Mouse (Mus musculus): ENCODE data around the gene Notch3. TPM values are rescaled to one million over a fixed set of nuclear protein-coding genes. Genes with fewer than 3 reads are reported as not detected.

The Notch3 gene
- total and polyA plus RNA-seq, 3 experiments, result 0.08 to 0.50 TPM; not detected in 1

DNA sequence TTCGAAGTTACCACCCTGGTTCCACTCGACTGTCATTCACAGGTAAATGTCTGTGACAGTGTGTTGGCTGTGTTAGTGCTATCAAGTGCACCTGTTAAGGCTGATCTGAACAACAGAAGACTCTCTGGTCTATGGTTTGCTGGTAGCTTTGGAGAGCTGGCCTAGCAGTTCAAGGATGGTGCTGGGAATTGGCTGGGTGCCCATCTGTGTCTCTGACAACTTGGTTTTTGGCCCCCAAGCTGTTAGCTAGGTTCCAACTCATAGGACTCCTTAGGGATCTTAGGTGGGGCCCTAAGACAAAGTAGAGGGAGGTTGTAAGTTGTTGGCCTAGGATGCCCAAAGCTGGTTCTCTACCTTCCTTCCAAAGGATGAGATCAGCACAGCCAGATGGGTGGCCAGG is 33.1 kb upstream of the Notch3 start:
- TF ChIP-seq NRF1 (IDR thresholded peaks at IDR 0.05; ENCODE audit: insufficient read depth, low read depth, low read length, poor library complexity, severe bottlenecking) (no peak), UBTF (IDR thresholded peaks at IDR 0.05; ENCODE audit: borderline replicate concordance, insufficient read depth, low read depth, low read length) (no peak), KAT2A (conservative IDR thresholded peaks at IDR 0.05; ENCODE audit: low read depth, low read length) (no peak), E2F4 (IDR thresholded peaks at IDR 0.05; ENCODE audit: borderline replicate concordance, low read depth, low read length) (no peak), MAX (IDR thresholded peaks at IDR 0.05; ENCODE audit: low read length) (no peak), ZC3H11A (IDR thresholded peaks at IDR 0.05; ENCODE audit: low read depth, low read length) (no peak), RCOR1 (IDR thresholded peaks at IDR 0.05; ENCODE audit: low read depth, low read length) (no peak), JUND (IDR thresholded peaks at IDR 0.05; ENCODE audit: low read depth, low read length) (no peak), HCFC1 (IDR thresholded peaks at IDR 0.05; ENCODE audit: low read depth, low read length) (no peak), CTCF (IDR thresholded peaks at IDR 0.05 in 2 of 3, conservative IDR thresholded peaks at IDR 0.05 in 1 of 3; ENCODE audit: control insufficient read depth in 1 of 3, insufficient read depth in 1 of 3, low read depth in 2 of 3, low read length in 3 of 3, poor library complexity in 1 of 3, severe bottlenecking in 1 of 3) (no peak), POLR2A (IDR thresholded peaks at IDR 0.05; ENCODE audit: control insufficient read depth in 1 of 2, insufficient read depth in 1 of 2, low read depth in 1 of 2, low read length in 2 of 2, poor library complexity in 1 of 2) (no peak), USF2 (IDR thresholded peaks at IDR 0.05; ENCODE audit: borderline replicate concordance in 1 of 2, insufficient read depth in 1 of 2, low read depth in 1 of 2, low read length in 2 of 2) (no peak), MAFK (IDR thresholded peaks at IDR 0.05; ENCODE audit: borderline replicate concordance, low read depth, low read length) (no peak), ELF1 (IDR thresholded peaks at IDR 0.05; ENCODE audit: low read depth, low read length) (no peak), ZNF384 (IDR thresholded peaks at IDR 0.05; ENCODE audit: low read depth, low read length) (no peak), ZKSCAN1 (IDR thresholded peaks at IDR 0.05; ENCODE audit: low read depth, low read length) (no peak), GATA1 (IDR thresholded peaks at IDR 0.05; ENCODE audit: low read depth, low read length) (no peak), MEF2A (IDR thresholded peaks at IDR 0.05; ENCODE audit: extremely low read depth, insufficient replicate concordance, low read depth, low read length, poor library complexity, severe bottlenecking) (no peak), POLR2AphosphoS2 (IDR thresholded peaks at IDR 0.05; ENCODE audit: low read length) (no peak), CHD1 (IDR thresholded peaks at IDR 0.05; ENCODE audit: low read depth, low read length) (no peak)
- Histone ChIP-seq H3K4me1 (ENCODE audit: control insufficient read depth in 1 of 2, insufficient read depth in 2 of 2, low read length in 2 of 2) (peaks cover 0 to 6% of the 10 kb centered on the region in 2 experiments; a peak in 2 of 4 replicates), H3K9me3 (replicated peaks; ENCODE audit: insufficient read depth, low read length) (no peaks in the 10 kb centered on the region), H3K36me3 (ENCODE audit: control insufficient read depth in 1 of 2, insufficient read depth in 2 of 2, low read length in 2 of 2) (peaks cover 13 to 17% of the 10 kb centered on the region in 2 experiments), H3K27ac (ENCODE audit: control insufficient read depth, low read depth, low read length) (no peak overlapping the region), H3K4me3 (ENCODE audit: control insufficient read depth in 1 of 2, insufficient read depth in 1 of 2, low read depth in 2 of 2, low read length in 2 of 2) (no peak overlapping the region), H3K79me2 (ENCODE audit: control insufficient read depth, insufficient read depth, low read length, poor library complexity) (no peaks in the 10 kb centered on the region), H3K27me3 (ENCODE audit: control insufficient read depth in 1 of 2, insufficient read depth in 2 of 2, low read length in 2 of 2) (no peaks in the 10 kb centered on the region), H3K9ac (ENCODE audit: control insufficient read depth, low read depth, low read length, poor library complexity, severe bottlenecking) (no peak overlapping the region)
- no peak for DNase-seq (ENCODE audit: low read depth, low spot score)

- Histone ChIP-seq H3K27ac (ENCODE audit: control insufficient read depth, low read depth, low read length) (no peak overlapping the region), H3K79me2 (ENCODE audit: control insufficient read depth, insufficient read depth, low read length, poor library complexity) (no peaks in the 10 kb centered on the region), H3K36me3 (ENCODE audit: control insufficient read depth in 1 of 2, insufficient read depth in 2 of 2, low read length in 2 of 2) (peaks cover 13 to 17% of the 10 kb centered on the region in 2 experiments), H3K9me3 (replicated peaks; ENCODE audit: insufficient read depth, low read length) (no peaks in the 10 kb centered on the region), H3K27me3 (ENCODE audit: control insufficient read depth in 1 of 2, insufficient read depth in 2 of 2, low read length in 2 of 2) (no peaks in the 10 kb centered on the region), H3K4me1 (ENCODE audit: control insufficient read depth in 1 of 2, insufficient read depth in 2 of 2, low read length in 2 of 2) (peaks cover 0 to 6% of the 10 kb centered on the region in 2 experiments; a peak in 2 of 4 replicates), H3K4me3 (ENCODE audit: control insufficient read depth in 1 of 2, insufficient read depth in 1 of 2, low read depth in 2 of 2, low read length in 2 of 2) (no peak overlapping the region), H3K9ac (ENCODE audit: control insufficient read depth, low read depth, low read length, poor library complexity, severe bottlenecking) (no peak overlapping the region)
- no peak for TF ChIP-seq MEF2A (IDR thresholded peaks at IDR 0.05; ENCODE audit: extremely low read depth, insufficient replicate concordance, low read depth, low read length, poor library complexity, severe bottlenecking)
- TF ChIP-seq MAZ (IDR thresholded peaks at IDR 0.05; ENCODE audit: low read depth, low read length), result no peak
- TF ChIP-seq MAX (IDR thresholded peaks at IDR 0.05; ENCODE audit: low read length), result no peak
- TF ChIP-seq ZC3H11A (IDR thresholded peaks at IDR 0.05; ENCODE audit: low read depth, low read length), result no peak
- TF ChIP-seq MXI1 (IDR thresholded peaks at IDR 0.05; ENCODE audit: low read depth, low read length), result no peak
- TF ChIP-seq TAL1 (IDR thresholded peaks at IDR 0.05; ENCODE audit: low read length), result no peak
- TF ChIP-seq CHD2 (IDR thresholded peaks at IDR 0.05; ENCODE audit: low read length), result no peak
- DNase-seq (ENCODE audit: low read depth, low spot score), result no peak
These were observed 30.5 kb upstream of the Notch3 start for GRCm38 (mm10) chr17:32197156-32197555.

Data from MEL (cell line).